Mouse (Mus musculus): Measurements from ENCODE around the gene Sh3bp5. TPM values are rescaled to one million over a fixed set of nuclear protein-coding genes. Genes with fewer than 3 reads are reported as not detected.
"Not testable (repeated sequence)": the region's sequence is repeated elsewhere in the genome, so short reads cannot be mapped to it uniquely, and the experiment has no call there.

Sh3bp5 gene
- total RNA-seq (2021): 112 and 134 TPM in 2 replicates
- long read RNA-seq, transcript Sh3bp5-201 (9 exons, 2,684 nt): major isoform, 230 of 257 reads
- long read RNA-seq, partial matches to known transcripts: 10 of 257 reads
- long read RNA-seq, other reads (novel, unspliced or antisense): 17 of 257 reads

- DNase-seq: peak; percentile 94
These were observed at the start of gene Sh3bp5 for GRCm38 (mm10) chr14:31435930-31436693. Sh3bp5 (minus strand) TSS chr14:31436078.

- DNase-seq: no peak
These were observed 46.5 kb upstream of the Sh3bp5 start for GRCm38 (mm10) chr14:31482417-31482816.

GRCm38 (mm10) chr14:31473297-31473696, 37.4 kb upstream of the Sh3bp5 start:
- no peak for DNase-seq

- peak; percentile 48 for DNase-seq
These were observed 36.7 kb upstream of the Sh3bp5 start for GRCm38 (mm10) chr14:31472451-31473061.

GRCm38 (mm10) chr14:31469711-31470110, 33.8 kb upstream of the Sh3bp5 start:
- DNase-seq: no peak

GRCm38 (mm10) chr14:31464176-31464575, 28.3 kb upstream of the Sh3bp5 start:
- DNase-seq: no peak

DNA sequence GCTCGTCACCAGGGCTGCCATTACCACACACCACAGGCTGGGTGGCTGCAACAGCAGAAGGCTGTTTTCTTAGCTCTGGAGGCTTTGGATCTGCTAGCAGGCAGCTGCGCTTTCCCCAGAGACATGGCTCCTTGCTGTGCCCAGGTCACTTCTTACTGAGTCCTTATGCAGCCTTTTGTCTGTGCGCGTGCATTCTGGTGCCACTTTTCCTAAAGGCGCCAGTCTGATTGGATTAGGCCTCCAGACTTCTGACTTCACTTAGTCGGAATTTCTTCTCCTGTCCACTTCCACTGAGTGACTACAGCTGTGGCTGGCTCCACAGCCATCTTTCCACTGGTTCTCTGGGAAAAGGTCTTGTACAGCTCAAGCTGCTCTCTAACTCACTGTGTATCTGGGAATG, 27.0 kb upstream of the Sh3bp5 start:
- no peak for DNase-seq

DNA sequence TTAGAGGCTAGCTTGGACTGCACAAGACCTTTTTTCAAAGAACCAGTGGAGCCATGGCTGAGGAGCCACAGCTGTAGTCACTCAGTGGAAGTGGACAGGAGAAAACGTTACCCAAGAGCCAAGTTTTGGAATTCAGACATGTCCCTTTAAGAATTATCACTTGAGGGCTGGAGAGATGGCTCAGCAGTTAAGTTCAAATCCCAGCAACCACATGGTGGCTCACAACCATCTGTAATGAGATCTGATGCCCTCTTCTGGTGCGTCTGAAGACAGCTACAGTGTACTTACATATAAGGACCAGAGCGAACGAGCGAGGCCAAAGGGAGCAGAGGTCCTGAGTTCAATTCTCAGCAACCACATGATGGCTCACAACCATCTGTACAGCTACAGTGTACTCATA, 26.3 kb upstream of the Sh3bp5 start:
- not testable (repeated sequence) for DNase-seq

- DNase-seq: no peak
These were observed 22.1 kb upstream of the Sh3bp5 start for GRCm38 (mm10) chr14:31458006-31458405.

DNA sequence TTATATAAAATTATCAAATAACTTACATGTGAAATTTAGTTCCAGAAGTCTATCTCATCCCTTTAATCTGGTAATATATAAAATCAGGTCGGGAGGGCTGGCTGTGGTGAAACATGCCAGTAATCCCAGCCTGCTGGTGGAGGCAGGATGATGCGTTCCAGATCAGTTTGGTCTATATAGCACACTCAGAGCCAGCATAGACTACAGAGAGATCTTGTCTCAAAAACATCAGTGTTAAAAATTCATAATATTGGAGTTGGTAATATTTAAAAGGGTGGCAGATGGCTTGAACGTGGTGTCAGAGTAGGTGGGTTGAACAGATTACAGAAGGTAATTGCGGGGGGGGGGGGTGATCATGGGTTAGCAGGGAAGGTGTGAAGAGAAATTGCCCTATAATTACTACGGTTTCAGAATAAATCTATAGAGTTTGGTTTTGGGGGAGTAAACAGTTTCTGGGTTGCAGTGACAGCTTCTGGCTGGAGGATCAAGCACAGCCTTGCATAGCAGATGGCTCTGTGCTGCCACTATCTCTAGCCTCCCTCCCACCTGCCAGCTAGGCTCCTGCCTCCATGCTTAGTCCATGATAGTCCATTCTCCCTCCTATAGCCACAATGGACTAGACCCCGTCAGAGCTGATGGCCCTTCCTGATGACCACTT, 20.3 kb upstream of the Sh3bp5 start:
- no peak for DNase-seq

DNA sequence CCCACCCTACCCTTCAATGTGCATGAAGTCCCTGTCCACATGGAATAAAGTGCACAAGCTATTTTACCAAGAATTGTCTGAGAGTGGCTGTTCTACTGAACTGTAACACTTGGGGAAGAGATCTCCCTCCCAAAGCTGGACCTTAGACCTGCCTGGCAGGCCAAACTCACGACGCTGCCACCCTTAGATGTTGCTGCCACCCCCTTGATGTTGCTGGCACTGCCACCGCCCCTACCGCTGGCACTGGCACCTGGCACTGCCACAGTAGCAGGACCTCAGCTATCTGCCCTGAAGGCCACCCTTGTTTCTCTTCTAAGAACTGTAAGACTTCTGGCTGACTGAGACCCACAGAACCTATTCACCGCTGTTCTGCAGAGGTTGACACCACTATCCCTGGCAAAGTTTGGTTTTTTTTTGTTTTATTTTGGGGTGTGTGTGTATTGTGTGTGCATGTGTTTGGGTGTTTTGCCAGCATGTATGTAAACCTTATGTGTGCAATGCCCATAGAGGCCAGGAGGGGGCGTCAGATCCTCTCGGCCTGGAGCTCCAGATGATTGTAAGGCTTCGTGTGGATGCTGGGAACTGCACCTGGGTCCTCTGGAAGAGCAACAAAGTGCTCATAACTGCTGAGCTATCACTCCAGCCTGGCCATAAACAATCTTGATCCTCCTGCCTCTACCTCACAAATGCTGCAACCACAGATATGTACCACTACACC, 19.1 kb upstream of the Sh3bp5 start:
- peak; percentile 38 for DNase-seq

DNA sequence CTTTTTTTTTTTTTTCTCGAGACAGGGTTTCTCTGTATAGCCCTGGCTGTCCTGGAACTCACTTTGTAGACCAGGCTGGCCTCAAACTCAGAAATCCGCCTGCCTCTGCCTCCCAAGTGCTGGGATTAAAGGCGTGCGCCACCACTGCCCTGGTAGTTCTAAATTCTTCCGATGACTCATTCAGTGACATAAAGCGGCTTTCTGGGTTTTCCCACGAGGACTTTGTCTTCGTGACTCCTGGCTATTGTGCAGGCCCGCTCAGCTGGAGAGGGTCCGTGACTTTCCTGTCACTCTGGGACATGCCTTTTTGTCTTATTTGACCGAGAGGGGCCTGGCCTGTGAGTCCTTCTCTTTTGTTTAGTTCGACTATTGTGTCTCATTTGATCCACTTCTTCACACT, 18.1 kb upstream of the Sh3bp5 start:
- DNase-seq: not testable (repeated sequence)

DNA sequence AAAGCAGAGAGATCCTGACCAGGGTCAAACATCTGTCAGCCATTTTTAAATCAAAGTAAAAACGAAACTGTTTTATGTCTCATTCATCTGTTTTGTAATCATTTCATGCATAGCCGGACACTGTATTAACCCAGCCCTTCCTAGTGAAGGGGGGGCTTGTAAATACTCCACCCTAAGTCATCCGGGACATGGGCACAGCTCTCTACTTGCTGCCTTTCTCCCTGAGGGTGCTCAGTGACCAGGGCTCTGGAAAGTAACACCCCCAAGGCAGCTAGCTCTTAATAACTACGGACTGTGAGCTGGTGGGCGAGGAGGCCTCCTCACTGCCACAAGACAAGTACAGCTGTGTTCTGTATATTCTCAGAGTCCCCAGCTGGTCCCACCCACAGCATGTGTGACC, 13.1 kb upstream of the Sh3bp5 start:
- DNase-seq: no peak

DNA sequence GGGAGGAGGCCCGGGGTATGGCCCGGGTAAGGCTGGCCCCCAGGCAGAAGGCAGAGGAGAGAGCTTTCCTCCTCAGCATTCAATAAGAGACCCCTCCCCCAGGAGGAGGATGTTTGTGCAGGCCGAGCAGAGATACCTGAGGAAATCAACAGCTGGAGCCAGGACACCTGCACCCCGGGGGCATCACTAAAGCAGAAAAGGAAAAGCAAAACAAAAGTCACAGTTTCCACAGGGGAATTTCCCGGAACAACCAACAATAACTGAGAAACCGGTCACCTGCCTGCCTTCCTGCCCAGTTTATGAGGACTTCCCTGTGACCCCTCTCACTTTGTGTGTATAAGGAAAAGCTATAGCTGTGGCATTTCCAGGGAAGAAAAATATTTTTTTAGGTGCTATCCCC, 7.7 kb upstream of the Sh3bp5 start:
- DNase-seq: no peak

- DNase-seq: no peak
These were observed 4.8 kb upstream of the Sh3bp5 start for GRCm38 (mm10) chr14:31440725-31441124.

DNA sequence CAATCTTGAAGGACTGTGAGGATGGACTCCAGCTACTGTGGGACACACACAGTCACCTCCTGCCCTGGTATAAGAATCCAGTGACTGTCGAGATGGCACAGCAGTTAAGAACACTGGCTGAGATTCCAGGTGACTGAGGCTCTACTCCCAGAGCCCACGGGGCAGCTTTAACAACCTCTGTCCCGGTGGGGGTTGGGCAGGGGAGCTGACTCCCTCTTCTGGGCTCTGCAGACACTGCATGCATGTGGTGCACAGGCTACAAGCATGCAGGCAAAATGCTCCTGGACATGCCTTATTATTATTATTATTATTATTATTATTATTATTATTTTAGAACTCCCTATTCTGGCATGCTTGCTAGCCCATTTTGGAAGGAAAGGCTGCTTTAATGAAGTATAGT, 4.4 kb upstream of the Sh3bp5 start:
- no peak for DNase-seq

DNA sequence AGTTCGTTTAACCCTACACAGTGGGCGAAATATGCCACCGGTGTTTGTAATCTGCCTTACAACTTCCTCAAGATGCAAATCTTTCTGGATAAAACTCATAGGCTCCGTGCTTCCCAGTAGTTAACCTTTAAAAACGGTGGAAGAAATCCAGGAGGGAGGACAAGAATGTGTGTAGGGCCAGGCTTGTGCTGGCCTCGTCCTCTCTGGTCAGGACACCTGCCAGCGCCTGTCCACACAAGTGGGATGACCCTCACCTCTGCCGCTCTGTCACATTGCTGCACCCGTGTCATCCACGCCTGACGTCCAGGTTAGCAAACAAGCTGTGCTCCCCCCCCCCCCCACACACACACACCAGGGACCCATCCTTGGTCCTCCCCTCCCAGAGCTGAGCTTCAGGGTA, 3.4 kb upstream of the Sh3bp5 start:
- no peak for DNase-seq

- peak; percentile 84 for DNase-seq
These were observed 2.1 kb upstream of the Sh3bp5 start for GRCm38 (mm10) chr14:31437826-31438529.

GRCm38 (mm10) chr14:31435018-31435915, 611 bp downstream of the Sh3bp5 start:
- peak; percentile 37 for DNase-seq

GRCm38 (mm10) chr14:31434426-31434825, 1.5 kb downstream of the Sh3bp5 start:
- no peak for DNase-seq

All from adrenal gland, postnatal 25 days (tissue).